Mouse (Mus musculus) MEL (cell line): ENCODE results near the gene Yju2. TPM values are rescaled to one million over a fixed set of nuclear protein-coding genes. Genes with fewer than 3 reads are reported as not detected.

Source experiments
- DNase-seq: peaks from one replicate; pipeline ENCODE4 v3.0.0; 2011; ENCODE audit warnings: low read depth, low spot score
- H3K27ac ChIP-seq: 2 replicates; pipeline ENCODE4 v1.5.1; 2012; ENCODE audit warnings: low read depth, mild to moderate bottlenecking, control low read depth, low read length, moderate library complexity; ENCODE audit not compliant: control insufficient read depth
- H3K27me3 ChIP-seq, 2 experiments: fragments of 150-350 bp in 1 of 2; sonication (generic) in 1 of 2; 2 replicates each; pipeline ENCODE4 v1.6.1; 2012; ENCODE audit warnings: low read length in 2 of 2, mild to moderate bottlenecking in 2 of 2, improper control_type of control experiment in 1 of 2, moderate library complexity in 1 of 2; ENCODE audit not compliant: insufficient read depth in 2 of 2, control insufficient read depth in 1 of 2
- H3K36me3 ChIP-seq, 2 experiments: 2 replicates each; pipeline ENCODE4 v1.6.1; 2012 to 2014; ENCODE audit warnings: low read length in 2 of 2, improper control_type of control experiment in 1 of 2, inconsistent platforms in 1 of 2, mild to moderate bottlenecking in 1 of 2; ENCODE audit not compliant: insufficient read depth in 2 of 2, control insufficient read depth in 1 of 2
- H3K4me1 ChIP-seq, 2 experiments: fragments of 150-350 bp in 1 of 2; sonication (generic) in 1 of 2; 2 replicates each; pipeline ENCODE4 v1.6.1; 2012; ENCODE audit warnings: low read length in 2 of 2, improper control_type of control experiment in 1 of 2, mild to moderate bottlenecking in 1 of 2; ENCODE audit not compliant: insufficient read depth in 2 of 2, control insufficient read depth in 1 of 2
- H3K4me3 ChIP-seq, 2 experiments: fragments of 150-350 bp in 1 of 2; sonication (generic) in 1 of 2; 2 replicates each; pipeline ENCODE4 v1.5.1; 2012; ENCODE audit warnings: low read depth in 2 of 2, low read length in 2 of 2, mild to moderate bottlenecking in 2 of 2, moderate library complexity in 2 of 2, control low read depth in 1 of 2, improper control_type of control experiment in 1 of 2; ENCODE audit not compliant: control insufficient read depth in 1 of 2, insufficient read depth in 1 of 2
- H3K79me2 ChIP-seq: 2 replicates; pipeline ENCODE4 v1.6.1; 2012; ENCODE audit warnings: mild to moderate bottlenecking, low read length, moderate library complexity; ENCODE audit not compliant: control insufficient read depth, poor library complexity, insufficient read depth
- H3K9ac ChIP-seq: 2 replicates; pipeline ENCODE4 v1.6.1; 2012; ENCODE audit warnings: low read depth, mild to moderate bottlenecking, control low read depth, low read length, moderate library complexity; ENCODE audit not compliant: control insufficient read depth, poor library complexity, severe bottlenecking
- H3K9me3 ChIP-seq: fragments of 150-350 bp; sonication (generic); replicated peaks from 2 replicates; pipeline ENCODE4 v1.6.1; 2012; ENCODE audit warnings: mild to moderate bottlenecking, low read length, improper control_type of control experiment, moderate library complexity; ENCODE audit not compliant: insufficient read depth
- BHLHE40 ChIP-seq: IDR thresholded peaks from 2 replicates; pipeline ENCODE4 v1.6.1; 2012; ENCODE audit warnings: low read depth, mild to moderate bottlenecking, inconsistent platforms, low read length, improper control_type of control experiment, borderline replicate concordance
- CHD1 ChIP-seq: IDR thresholded peaks from 2 replicates; pipeline ENCODE4 v1.6.1; 2012; ENCODE audit warnings: low read depth, mild to moderate bottlenecking, inconsistent platforms, low read length, improper control_type of control experiment
- CHD2 ChIP-seq: IDR thresholded peaks from 2 replicates; pipeline ENCODE4 v1.6.1; 2011; ENCODE audit warnings: low read length, improper control_type of control experiment
- CTCF ChIP-seq, 3 experiments: IDR thresholded peaks in 2 of 3; conservative IDR thresholded peaks in 1 of 3; 2 replicates each; pipeline ENCODE4 v1.5.1; 2011 to 2012; ENCODE audit warnings: low read length in 3 of 3, low read depth in 2 of 3, mild to moderate bottlenecking in 2 of 3, improper control_type of control experiment in 1 of 3, inconsistent platforms in 1 of 3, mixed read lengths in 1 of 3, moderate library complexity in 1 of 3; ENCODE audit not compliant: control insufficient read depth in 1 of 3, insufficient read depth in 1 of 3, poor library complexity in 1 of 3, severe bottlenecking in 1 of 3
- E2F4 ChIP-seq: IDR thresholded peaks from 2 replicates; pipeline ENCODE4 v1.6.1; 2011; ENCODE audit warnings: low read depth, low read length, improper control_type of control experiment, borderline replicate concordance
- ELF1 ChIP-seq: IDR thresholded peaks from 2 replicates; pipeline ENCODE4 v1.6.1; 2014; ENCODE audit warnings: low read depth, mild to moderate bottlenecking, inconsistent platforms, low read length, improper control_type of control experiment, moderate library complexity
- EP300 ChIP-seq, 2 experiments: IDR thresholded peaks; 2 replicates each; pipeline ENCODE4 v1.6.1; 2011; ENCODE audit warnings: improper control_type of control experiment in 2 of 2, low read length in 2 of 2, low read depth in 1 of 2, mild to moderate bottlenecking in 1 of 2
- GABPA ChIP-seq: IDR thresholded peaks from 2 replicates; pipeline ENCODE4 v1.6.1; 2012; ENCODE audit warnings: low read depth, mild to moderate bottlenecking, inconsistent platforms, low read length, improper control_type of control experiment, moderate library complexity
- GATA1 ChIP-seq: IDR thresholded peaks from 2 replicates; pipeline ENCODE4 v1.6.1; 2011; ENCODE audit warnings: low read depth, low read length, improper control_type of control experiment
- HCFC1 ChIP-seq: IDR thresholded peaks from 2 replicates; pipeline ENCODE4 v1.6.1; 2012; ENCODE audit warnings: low read depth, mild to moderate bottlenecking, inconsistent platforms, low read length, improper control_type of control experiment, moderate library complexity
- MAX ChIP-seq: IDR thresholded peaks from 2 replicates; pipeline ENCODE4 v1.6.1; 2011; ENCODE audit warnings: low read length, improper control_type of control experiment
- MAZ ChIP-seq: IDR thresholded peaks from 2 replicates; pipeline ENCODE4 v1.6.1; 2012; ENCODE audit warnings: low read depth, mild to moderate bottlenecking, inconsistent platforms, low read length, improper control_type of control experiment
- MEF2A ChIP-seq: IDR thresholded peaks from 2 replicates; pipeline ENCODE4 v1.6.1; 2014; ENCODE audit warnings: low read depth, mild to moderate bottlenecking, inconsistent platforms, low read length, improper control_type of control experiment; ENCODE audit not compliant: poor library complexity, insufficient replicate concordance, severe bottlenecking; ENCODE audit errors: extremely low read depth
- MYC ChIP-seq: IDR thresholded peaks from 2 replicates; pipeline ENCODE4 v1.6.1; 2011; ENCODE audit warnings: low read depth, mild to moderate bottlenecking, low read length, improper control_type of control experiment, moderate library complexity
- POLR2A ChIP-seq, 2 experiments: IDR thresholded peaks; 2 replicates each; pipeline ENCODE4 v1.6.1; 2011 to 2012; ENCODE audit warnings: low read length in 2 of 2, mild to moderate bottlenecking in 2 of 2, control low read depth in 1 of 2, improper control_type of control experiment in 1 of 2, low read depth in 1 of 2, moderate library complexity in 1 of 2; ENCODE audit not compliant: control insufficient read depth in 1 of 2, insufficient read depth in 1 of 2, poor library complexity in 1 of 2
- POLR2AphosphoS5 ChIP-seq: IDR thresholded peaks from 2 replicates; pipeline ENCODE4 v1.6.1; 2012; ENCODE audit warnings: low read depth, borderline replicate concordance, mild to moderate bottlenecking, inconsistent platforms, low read length, moderate library complexity, mixed read lengths
- RAD21 ChIP-seq: IDR thresholded peaks from 2 replicates; pipeline ENCODE4 v1.6.1; 2011; ENCODE audit warnings: mild to moderate bottlenecking, low read depth, low read length, improper control_type of control experiment
- SMC3 ChIP-seq: IDR thresholded peaks from 2 replicates; pipeline ENCODE4 v1.6.1; 2011; ENCODE audit warnings: low read depth, low read length, improper control_type of control experiment
- TCF12 ChIP-seq: IDR thresholded peaks from 2 replicates; pipeline ENCODE4 v1.6.1; 2014; ENCODE audit warnings: low read depth, mild to moderate bottlenecking, inconsistent platforms, low read length, improper control_type of control experiment, moderate library complexity
- UBTF ChIP-seq: IDR thresholded peaks from 2 replicates; pipeline ENCODE4 v1.6.1; 2012; ENCODE audit warnings: low read depth, mild to moderate bottlenecking, inconsistent platforms, low read length, improper control_type of control experiment, moderate library complexity, borderline replicate concordance; ENCODE audit not compliant: insufficient read depth
- USF2 ChIP-seq, 2 experiments: IDR thresholded peaks; 2 replicates each; pipeline ENCODE4 v1.6.1; 2011 to 2012; ENCODE audit warnings: improper control_type of control experiment in 2 of 2, low read length in 2 of 2, borderline replicate concordance in 1 of 2, inconsistent platforms in 1 of 2, low read depth in 1 of 2, mild to moderate bottlenecking in 1 of 2; ENCODE audit not compliant: insufficient read depth in 1 of 2
- ZC3H11A ChIP-seq: IDR thresholded peaks from 2 replicates; pipeline ENCODE4 v1.6.1; 2012; ENCODE audit warnings: low read depth, mild to moderate bottlenecking, inconsistent platforms, low read length, improper control_type of control experiment
- ZMIZ1 ChIP-seq: IDR thresholded peaks from 2 replicates; pipeline ENCODE4 v1.6.1; 2012; ENCODE audit warnings: low read depth, mild to moderate bottlenecking, inconsistent platforms, low read length, improper control_type of control experiment, moderate library complexity
- ZNF384 ChIP-seq: IDR thresholded peaks from 2 replicates; pipeline ENCODE4 v1.6.1; 2012; ENCODE audit warnings: low read depth, mild to moderate bottlenecking, inconsistent platforms, low read length, improper control_type of control experiment
- polyA plus RNA-seq, 2 experiments: library from polyadenylated mRNA; stranded (reverse) in 1 of 2; unstranded in 1 of 2; fragments of >175 nt in 1 of 2; fragments of >200 nt in 1 of 2; gene quantifications; 2 replicates each; pipeline versions ENCODE4 v1.2.1 to v1.2.4; 2012; ENCODE audit warnings: low replicate concordance in 2 of 2, low read depth in 1 of 2; ENCODE audit not compliant: insufficient read length in 2 of 2, insufficient read depth in 1 of 2, missing spikeins in 1 of 2
- total RNA-seq: library from RNA; depleted of rRNA; stranded (reverse); fragments of 300-350 nt; gene quantifications from 2 replicates; pipeline ENCODE4 v1.2.3, GENCODE M21; 2012

Yju2 gene
- total and polyA plus RNA-seq, 3 experiments = 18.6 to 91.8 (median 25.2) TPM

- no peaks in the 10 kb centered on the region for H3K9me3 ChIP-seq
- TF ChIP-seq POLR2A (IDR thresholded peaks at IDR 0.05; ENCODE audit: control insufficient read depth in 1 of 2, insufficient read depth in 1 of 2, low read depth in 1 of 2, low read length in 2 of 2, poor library complexity in 1 of 2) (no peak), SMC3 (no peak), BHLHE40 (no peak), CHD2 (no peak), ELF1 (no peak), MAX (no peak), GATA1 (no peak), USF2 (IDR thresholded peaks at IDR 0.05; ENCODE audit: borderline replicate concordance in 1 of 2, insufficient read depth in 1 of 2, low read depth in 1 of 2, low read length in 2 of 2) (no peak), HCFC1 (no peak), CHD1 (no peak), MAZ (no peak), POLR2AphosphoS5 (no peak), RAD21 (no peak), CTCF (IDR thresholded peaks at IDR 0.05 in 2 of 3, conservative IDR thresholded peaks at IDR 0.05 in 1 of 3; ENCODE audit: control insufficient read depth in 1 of 3, insufficient read depth in 1 of 3, low read depth in 2 of 3, low read length in 3 of 3, poor library complexity in 1 of 3, severe bottlenecking in 1 of 3) (no peak), GABPA (no peak), E2F4 (no peak), UBTF (no peak), EP300 (IDR thresholded peaks at IDR 0.05; ENCODE audit: low read depth in 1 of 2, low read length in 2 of 2) (no peak)
- peaks cover 0 to under 1% of the 10 kb centered on the region in 2 experiments; a peak in 1 of 4 replicates for H3K27me3 ChIP-seq
- no peaks in the 10 kb centered on the region for H3K79me2 ChIP-seq
- H3K36me3 ChIP-seq = peaks cover 0 to 4% of the 10 kb centered on the region in 2 experiments; a peak in 1 of 4 replicates
- H3K9ac ChIP-seq = no peak overlapping the region
- peaks cover 0 to 6% of the 10 kb centered on the region in 2 experiments; a peak in 2 of 4 replicates for H3K4me1 ChIP-seq
- no peak overlapping the region for H3K4me3 ChIP-seq
- no peak for DNase-seq
- no peak overlapping the region for H3K27ac ChIP-seq
Observed at GRCm38 (mm10) chr17:56003000-56003399, 44.1 kb downstream of the Yju2 start.

- peaks cover 0 to 8% of the 10 kb centered on the region in 2 experiments; a peak in 2 of 4 replicates for H3K36me3 ChIP-seq
- H3K4me3 ChIP-seq = no peak within 1 kb of the TSS
- TF ChIP-seq TCF12 (no peak), MEF2A (no peak), ZMIZ1 (no peak), SMC3 (no peak), ZC3H11A (no peak), BHLHE40 (no peak), ZNF384 (no peak), GABPA (no peak), MYC (no peak)
- no peak within 1 kb of the TSS for H3K27ac ChIP-seq
- no peak within 1 kb of the TSS for H3K9ac ChIP-seq
- H3K4me1 ChIP-seq = peaks cover 0 to 16% of the 10 kb centered on the region in 2 experiments; a peak in 2 of 4 replicates
- H3K9me3 ChIP-seq = no peaks in the 10 kb centered on the region
- H3K79me2 ChIP-seq = no peaks in the 10 kb centered on the region
- peak; percentile 71 for DNase-seq
- H3K27me3 ChIP-seq = no peaks in the 10 kb centered on the region
Observed at GRCm38 (mm10) chr17:56005415-56006061, 46.6 kb downstream of the Yju2 start, which contains the start of the genes Stap2 and Mpnd. Gene Stap2 (minus strand): TSS chr17:56005584. Gene Mpnd (plus strand): TSS chr17:56005711.
